Mouse (Mus musculus) MEL (cell line): Measurements from ENCODE around the gene Zfp326.

Experiments
- CTCF ChIP-seq, 3 experiments: IDR thresholded peaks in 2 of 3; conservative IDR thresholded peaks in 1 of 3; 2 replicates each; pipeline ENCODE4 v1.5.1; 2011 to 2012; ENCODE audit warnings: low read length in 3 of 3, low read depth in 2 of 3, mild to moderate bottlenecking in 2 of 3, improper control_type of control experiment in 1 of 3, inconsistent platforms in 1 of 3, mixed read lengths in 1 of 3, moderate library complexity in 1 of 3; ENCODE audit not compliant: control insufficient read depth in 1 of 3, insufficient read depth in 1 of 3, poor library complexity in 1 of 3, severe bottlenecking in 1 of 3
- EP300 ChIP-seq, 2 experiments: IDR thresholded peaks; 2 replicates each; pipeline ENCODE4 v1.6.1; 2011; ENCODE audit warnings: improper control_type of control experiment in 2 of 2, low read length in 2 of 2, low read depth in 1 of 2, mild to moderate bottlenecking in 1 of 2
- GATA1 ChIP-seq: IDR thresholded peaks from 2 replicates; pipeline ENCODE4 v1.6.1; 2011; ENCODE audit warnings: low read depth, low read length, improper control_type of control experiment
- NRF1 ChIP-seq: IDR thresholded peaks from 2 replicates; pipeline ENCODE4 v1.6.1; 2014; ENCODE audit warnings: low read depth, mild to moderate bottlenecking, inconsistent platforms, low read length, improper control_type of control experiment, moderate library complexity; ENCODE audit not compliant: poor library complexity, insufficient read depth, severe bottlenecking
- TAL1 ChIP-seq: IDR thresholded peaks from 2 replicates; pipeline ENCODE4 v1.6.1; 2012; ENCODE audit warnings: mild to moderate bottlenecking, inconsistent platforms, low read length, moderate library complexity, mixed read lengths

DNA sequence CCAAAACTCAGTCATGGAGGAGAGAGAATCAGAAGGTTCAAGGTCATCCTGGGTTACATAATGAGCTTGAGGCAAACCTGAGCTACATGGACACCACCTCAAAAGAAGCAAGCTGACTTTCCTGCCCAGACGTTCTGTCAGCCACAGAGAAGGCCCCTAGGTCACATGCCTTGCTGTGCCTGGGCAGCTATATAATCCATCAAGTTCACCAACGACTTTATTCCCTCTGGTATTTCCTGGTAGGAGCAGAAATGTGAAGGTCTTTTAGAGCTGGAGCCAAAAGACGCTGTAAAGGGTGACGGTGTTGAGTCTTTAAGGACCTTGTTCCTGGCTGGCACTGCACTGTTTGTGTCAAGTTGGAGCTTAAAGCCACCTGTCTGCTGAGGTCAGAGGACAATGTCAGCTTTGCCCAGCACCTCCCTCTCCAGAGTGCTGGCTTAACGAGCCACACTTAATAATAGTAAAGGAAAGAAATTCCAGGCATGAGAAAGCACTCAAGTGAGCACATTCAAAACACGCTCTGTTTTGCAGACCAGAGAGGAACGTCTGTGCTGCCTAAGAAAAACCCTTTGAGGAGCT is 47.3 kb upstream of the Zfp326 start:
- TF ChIP-seq TAL1, result no peak
- no peak for TF ChIP-seq CTCF (IDR thresholded peaks at IDR 0.05 in 2 of 3, conservative IDR thresholded peaks at IDR 0.05 in 1 of 3; ENCODE audit: control insufficient read depth in 1 of 3, insufficient read depth in 1 of 3, low read depth in 2 of 3, low read length in 3 of 3, poor library complexity in 1 of 3, severe bottlenecking in 1 of 3)
- no peak for TF ChIP-seq NRF1
- no peak for TF ChIP-seq GATA1
- TF ChIP-seq EP300 (IDR thresholded peaks at IDR 0.05; ENCODE audit: low read depth in 1 of 2, low read length in 2 of 2), result no peak
